Mouse (Mus musculus) brain, embryonic 14.5 days (tissue): ENCODE measurements at regions not wholly inside any gene's neighbourhood (a gene's known extent, or its start where the extent isn't known, plus 50 kb on each side); places are given as distances from the start of the nearest gene placed in this dataset.

Experiments used
- DNase-seq: peaks from one replicate; pipeline ENCODE4 v3.0.0-alpha.2; 2011; ENCODE audit warnings: low read depth
- CTCF ChIP-seq: fragments of 200-500 bp; IDR thresholded peaks from 2 replicates; pipeline ENCODE4 v1.5.1; 2012; ENCODE audit warnings: inconsistent platforms, mild to moderate bottlenecking, moderate library complexity, borderline replicate concordance; ENCODE audit not compliant: insufficient read depth, insufficient read length; ENCODE audit errors: extremely low read depth
- POLR2A ChIP-seq: fragments of 200-500 bp; IDR thresholded peaks from 2 replicates; pipeline ENCODE4 v1.6.1; 2012; ENCODE audit warnings: mild to moderate bottlenecking, inconsistent platforms, borderline replicate concordance; ENCODE audit not compliant: poor library complexity, insufficient read depth, insufficient read length, severe bottlenecking; ENCODE audit errors: extremely low read depth

GRCm38 (mm10) chr8:116203631-116204030 is 301.1 kb upstream of the Dynlrb2 start:
- peak; percentile 92 for DNase-seq
- no peak for TF ChIP-seq POLR2A
- TF ChIP-seq CTCF: no peak

GRCm38 (mm10) chr8:116200459-116200999 is 304.2 kb upstream of the Dynlrb2 start:
- no peak for TF ChIP-seq POLR2A
- no peak for TF ChIP-seq CTCF
- peak; percentile 68 for DNase-seq

- DNase-seq: no peak
- TF ChIP-seq CTCF: no peak
- no peak for TF ChIP-seq POLR2A
Measured at GRCm38 (mm10) chr8:116196623-116197184, 308.1 kb upstream of the Dynlrb2 start.

GRCm38 (mm10) chr8:116192096-116192495 is 312.7 kb upstream of the Dynlrb2 start:
- TF ChIP-seq POLR2A: no peak
- no peak for TF ChIP-seq CTCF
- no peak for DNase-seq

GRCm38 (mm10) chr8:116185206-116185605 is 319.6 kb upstream of the Dynlrb2 start:
- no peak for DNase-seq
- no peak for TF ChIP-seq POLR2A
- TF ChIP-seq CTCF: no peak

GRCm38 (mm10) chr8:116184241-116184640 is 320.5 kb upstream of the Dynlrb2 start:
- DNase-seq: no peak
- TF ChIP-seq CTCF (no peak), POLR2A (no peak)

GRCm38 (mm10) chr8:116177946-116178345 is 326.8 kb upstream of the Dynlrb2 start:
- TF ChIP-seq CTCF (no peak), POLR2A (no peak)
- no peak for DNase-seq

- no peak for TF ChIP-seq POLR2A
- TF ChIP-seq CTCF: no peak
- no peak for DNase-seq
Measured at GRCm38 (mm10) chr8:116174891-116175290, 329.9 kb upstream of the Dynlrb2 start.

- TF ChIP-seq CTCF (no peak), POLR2A (no peak)
- DNase-seq: no peak
Measured at GRCm38 (mm10) chr8:116173961-116174360, 330.8 kb upstream of the Dynlrb2 start.

- no peak for TF ChIP-seq CTCF
- TF ChIP-seq POLR2A: no peak
Measured at GRCm38 (mm10) chr8:116167874-116168273, 336.9 kb upstream of the Dynlrb2 start.

GRCm38 (mm10) chr8:116164989-116165299 is 339.8 kb upstream of the Dynlrb2 start:
- DNase-seq: peak; percentile 69
- TF ChIP-seq CTCF (no peak), POLR2A (no peak)

More at GRCm38 (mm10) chr8:116167874-116168273, 336.9 kb upstream of the Dynlrb2 start:
- DNase-seq: no peak
